Mouse (Mus musculus): Measurements from ENCODE around the gene Klk5. TPM values are rescaled to one million over a fixed set of nuclear protein-coding genes. Genes with fewer than 3 reads are reported as not detected.
A peak's percentile ranks its signal among the peaks of the same experiment; 100 is the strongest.

The Klk5 gene
- total RNA-seq, 2 experiments from 2014 or later = not detected

DNA sequence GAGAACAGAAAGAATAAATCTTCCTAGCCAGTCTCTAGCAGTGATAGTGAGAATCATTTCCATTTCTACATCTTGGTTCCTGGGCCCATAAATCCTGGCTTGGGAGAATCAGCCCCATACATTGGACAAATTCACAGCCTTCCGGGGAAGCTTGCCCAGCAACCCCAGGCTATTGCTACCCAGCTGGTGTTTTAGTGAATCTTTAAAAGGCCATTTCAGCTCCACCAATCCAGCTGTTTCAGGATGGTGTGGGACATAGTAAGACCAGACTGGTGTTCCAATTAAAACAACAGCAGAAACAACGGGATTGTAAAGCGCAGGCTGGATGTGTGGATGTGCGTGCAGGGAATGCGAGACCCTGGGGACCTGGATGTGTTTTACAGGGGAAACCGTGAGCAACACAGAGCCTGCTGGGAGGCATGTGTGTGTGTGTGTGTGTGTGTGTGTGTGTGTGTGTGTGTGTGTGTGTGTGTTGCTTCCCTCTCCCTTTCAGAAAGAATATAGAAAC is 33.2 kb downstream of the Klk5 start:
- ATAC-seq (replicated peaks; ENCODE audit: poor library complexity) = no peak

DNA sequence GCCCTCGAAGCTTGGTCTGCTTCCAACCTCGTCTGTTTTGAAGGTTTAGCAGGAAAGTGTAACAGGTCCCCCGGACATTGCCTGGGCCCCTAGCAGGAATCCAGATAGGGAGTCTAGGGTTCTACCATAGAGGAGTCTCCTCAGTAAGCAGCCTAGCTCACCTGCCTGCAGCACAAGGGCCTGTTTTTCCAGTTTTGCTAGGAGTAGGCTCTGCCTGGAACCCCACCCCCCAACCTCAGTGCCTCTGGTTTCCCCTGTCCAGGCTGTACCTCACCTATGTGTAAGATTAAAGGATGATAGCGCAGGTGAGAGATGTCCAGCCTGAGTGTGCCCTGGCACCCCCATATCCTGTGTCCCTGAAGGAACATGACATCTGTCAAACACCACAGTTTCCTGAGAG is 34.7 kb downstream of the Klk5 start:
- no peak for ATAC-seq (replicated peaks; ENCODE audit: poor library complexity)

DNA sequence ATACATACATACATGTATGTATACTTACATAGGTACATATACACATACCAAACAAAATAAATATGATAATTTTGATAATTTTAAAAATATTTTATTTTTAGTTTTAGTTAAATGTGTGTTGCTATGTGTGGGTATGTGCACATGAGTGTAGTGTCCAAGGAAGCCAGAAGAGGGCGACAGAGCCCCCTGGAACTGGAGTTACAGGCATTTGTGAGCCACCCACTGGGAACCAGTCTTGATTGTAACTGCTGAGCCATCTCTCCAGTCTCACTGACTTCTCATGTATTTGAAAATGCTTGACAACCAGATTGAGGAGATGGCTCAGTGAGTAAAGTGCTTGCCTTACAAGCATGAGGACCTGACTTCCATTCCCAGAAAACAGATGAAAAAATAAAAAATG is 36.5 kb downstream of the Klk5 start:
- no peak for ATAC-seq (replicated peaks; ENCODE audit: poor library complexity)

DNA sequence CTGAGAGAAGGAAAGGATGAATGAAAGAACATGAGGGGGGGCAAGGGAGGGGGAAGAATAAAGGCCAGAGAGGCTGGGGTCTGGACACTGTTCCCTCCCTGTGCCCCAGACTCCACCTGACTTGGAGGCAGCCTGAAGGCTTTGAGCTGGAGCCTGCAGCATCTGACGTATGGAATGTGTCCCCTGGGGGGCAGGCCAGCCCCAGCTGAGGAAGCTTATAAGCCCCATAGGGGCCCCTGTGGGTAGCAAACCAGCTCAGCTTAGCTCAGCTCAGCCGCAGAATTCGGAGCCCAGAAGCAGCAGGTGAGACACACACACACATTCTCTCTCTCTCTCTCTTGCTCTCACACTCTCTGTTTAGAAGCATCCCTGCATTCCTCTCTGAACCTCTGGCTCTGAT is 39.1 kb downstream of the Klk5 start, which contains the start of gene Klk4:
Gene Klk4, plus strand, starts transcription at position 249 of the 400 bp plus-strand sequence.
- ATAC-seq (replicated peaks; ENCODE audit: poor library complexity) = no peak

DNA sequence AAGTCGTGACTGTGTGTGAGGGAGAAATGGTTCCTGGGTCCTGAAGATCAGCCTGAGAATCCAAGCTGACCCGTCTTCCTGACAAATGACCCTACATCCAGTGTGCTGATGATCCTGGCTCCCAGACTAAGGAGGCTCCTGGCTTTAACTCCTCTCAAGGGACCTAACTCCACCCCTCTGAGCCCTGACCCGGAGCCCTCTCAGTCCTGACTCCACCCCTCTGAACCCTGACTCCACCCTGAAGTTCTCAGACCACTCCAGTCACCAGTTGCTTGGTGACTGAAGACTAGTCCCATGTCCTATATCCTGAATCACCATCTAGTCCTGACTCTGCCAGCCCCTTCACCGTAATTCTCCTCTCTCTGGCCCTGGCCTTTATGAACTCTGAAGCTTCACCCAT is 40.6 kb downstream of the Klk5 start:
- no peak for ATAC-seq (replicated peaks; ENCODE audit: poor library complexity)

DNA sequence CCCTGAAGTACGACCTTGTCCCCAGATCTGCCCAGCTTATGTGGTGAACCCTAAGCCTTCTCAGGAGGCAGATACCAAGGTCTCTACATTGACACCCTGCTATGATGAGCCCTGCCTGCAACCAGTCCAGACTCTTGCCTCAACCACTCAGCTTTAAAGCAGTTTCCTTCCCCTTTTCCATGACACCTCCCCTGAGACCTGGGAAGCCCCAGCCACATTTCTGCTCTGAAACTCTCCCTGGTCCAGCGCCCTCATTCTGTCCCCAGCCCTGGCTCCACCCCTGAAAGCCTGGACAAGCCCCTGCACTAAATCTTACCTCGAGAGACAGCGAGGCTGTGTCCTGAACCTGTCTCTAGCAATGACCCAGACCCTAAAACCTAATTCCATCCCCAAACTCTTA is 41.0 kb downstream of the Klk5 start:
- peak; percentile 32; the same call in 1 of the 2 replicates for ATAC-seq (replicated peaks; ENCODE audit: poor library complexity)

DNA sequence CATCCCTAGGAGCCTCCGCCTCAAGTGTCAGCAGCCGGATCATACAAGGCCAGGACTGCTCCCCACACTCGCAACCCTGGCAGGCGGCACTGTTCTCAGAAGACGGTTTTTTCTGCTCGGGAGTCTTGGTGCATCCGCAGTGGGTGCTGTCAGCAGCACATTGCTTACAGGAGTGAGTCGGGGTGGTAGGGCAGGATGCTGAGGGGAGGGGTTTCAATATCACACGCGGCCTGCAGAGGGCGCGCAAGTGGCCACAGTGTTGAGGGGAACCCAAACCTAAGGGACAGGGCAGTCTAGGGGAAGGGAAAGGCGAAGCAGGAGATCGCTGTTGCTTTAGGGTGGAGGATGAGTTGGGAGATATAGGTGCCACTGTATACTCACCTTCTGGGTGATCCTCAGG is 41.8 kb downstream of the Klk5 start:
- ATAC-seq (replicated peaks; ENCODE audit: poor library complexity) = peak; percentile 95

DNA sequence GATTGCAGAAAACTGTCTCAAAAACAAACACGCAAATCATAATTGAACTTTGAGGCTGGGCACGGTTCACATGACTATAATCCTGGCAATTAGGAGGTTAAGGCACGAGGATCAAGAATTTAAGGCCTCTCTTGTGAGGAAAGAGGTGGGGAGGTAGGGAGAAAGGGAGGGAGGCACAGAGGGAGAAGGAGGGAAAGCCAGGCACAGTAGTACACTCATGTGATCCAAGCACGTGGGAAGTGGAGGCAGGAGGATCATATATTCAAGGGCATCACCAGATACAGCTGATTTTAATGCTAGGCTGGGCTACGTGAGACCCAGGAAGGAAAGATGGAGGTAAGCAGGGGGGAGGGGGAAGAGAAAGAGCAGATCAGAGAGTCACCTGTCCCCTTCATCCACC is 49.6 kb downstream of the Klk5 start:
- ATAC-seq (replicated peaks; ENCODE audit: poor library complexity) = no peak

DNA sequence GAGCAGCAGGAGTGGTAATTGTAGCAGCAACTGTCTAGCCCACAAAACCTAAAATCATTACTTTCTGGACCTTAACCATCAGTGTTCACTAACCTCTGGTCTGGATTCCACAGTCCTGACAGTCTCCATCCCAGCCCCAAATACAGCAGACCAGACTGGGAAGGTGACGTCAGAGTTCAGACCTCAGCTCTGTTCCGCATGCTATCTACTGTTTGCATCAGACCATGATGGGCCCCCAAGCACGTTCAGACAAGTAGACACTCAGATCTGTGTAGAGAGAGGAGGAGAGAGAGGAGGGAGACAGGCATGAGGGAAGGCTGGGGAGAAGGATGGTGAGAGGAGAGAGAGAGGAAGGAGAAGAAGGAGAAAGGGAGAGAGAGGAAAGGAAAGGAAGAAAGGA is 50.0 kb downstream of the Klk5 start:
- no peak for ATAC-seq (replicated peaks; ENCODE audit: poor library complexity)

DNA sequence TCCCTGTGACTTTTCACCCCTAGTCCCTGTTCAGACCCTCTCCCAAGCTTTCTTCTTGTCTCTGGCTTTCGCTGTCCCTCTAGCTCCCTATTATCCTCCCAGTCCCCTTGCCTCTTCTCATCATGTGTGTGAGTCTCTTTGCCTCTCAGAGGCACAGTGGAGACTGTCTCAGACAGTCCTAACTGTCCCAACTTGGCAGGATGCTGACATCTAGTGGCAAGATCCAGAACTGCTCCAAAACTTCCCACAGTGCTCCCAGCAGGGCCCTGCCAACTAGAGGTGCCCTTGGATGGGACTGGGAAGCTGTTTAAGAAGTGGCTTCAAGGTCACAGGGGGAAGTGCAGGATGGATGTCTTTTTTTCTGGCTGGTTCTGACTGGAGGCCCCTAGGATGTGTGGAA is 53.1 kb downstream of the Klk5 start:
- peak; percentile 91 for ATAC-seq (replicated peaks; ENCODE audit: poor library complexity)

Other genes starting within 250 kb of the Klk5 start
- 0.96 and 1.8 TPM in 2 replicates for gene Zfp819, start 234.8 kb upstream of the Klk5 start, total RNA-seq (2015)
- 0.91 and 2.2 TPM in 2 replicates for gene Zfp819, start 234.8 kb upstream of the Klk5 start, total RNA-seq (2017)
- not detected in 2 replicates for gene Ceacam18, start 207.3 kb upstream of the Klk5 start, total RNA-seq (2015)
- not detected in 2 replicates for gene Ceacam18, start 207.3 kb upstream of the Klk5 start, total RNA-seq (2017)
- 7.2 and 13.1 TPM in 2 replicates for gene Siglece, start 181.8 kb upstream of the Klk5 start, total RNA-seq (2015)
- 7.2 and 8.9 TPM in 2 replicates for gene Siglece, start 181.8 kb upstream of the Klk5 start, total RNA-seq (2017)
- gene Ctu1, start 170.0 kb upstream of the Klk5 start, total RNA-seq (2015) = 7.1 and 7.5 TPM in 2 replicates
- gene Ctu1, start 170.0 kb upstream of the Klk5 start, total RNA-seq (2017) = 5.4 and 6.1 TPM in 2 replicates
- gene Klk14, start 151.6 kb upstream of the Klk5 start, total RNA-seq (2015) = not detected in 2 replicates
- not detected in 2 replicates for gene Klk14, start 151.6 kb upstream of the Klk5 start, total RNA-seq (2017)
- gene Klk13, start 129.4 kb upstream of the Klk5 start, total RNA-seq (2015) = not detected in 2 replicates
- not detected in 2 replicates for gene Klk13, start 129.4 kb upstream of the Klk5 start, total RNA-seq (2017)
- not detected in 2 replicates for gene Klk12, start 73.1 kb upstream of the Klk5 start, total RNA-seq (2015)
- not detected in 2 replicates for gene Klk12, start 73.1 kb upstream of the Klk5 start, total RNA-seq (2017)
- gene Klk11, start 67.4 kb upstream of the Klk5 start, total RNA-seq (2015) = not detected in 2 replicates
- gene Klk11, start 67.4 kb upstream of the Klk5 start, total RNA-seq (2017) = not detected in 2 replicates
- gene Klk10, start 60.9 kb upstream of the Klk5 start, total RNA-seq (2015) = not detected in 2 replicates
- not detected in 2 replicates for gene Klk10, start 60.9 kb upstream of the Klk5 start, total RNA-seq (2017)
- gene Klk9, start 50.1 kb upstream of the Klk5 start, total RNA-seq (2015) = not detected in 2 replicates
- not detected in 2 replicates for gene Klk9, start 50.1 kb upstream of the Klk5 start, total RNA-seq (2017)
- gene Klk8, start 44.4 kb upstream of the Klk5 start, total RNA-seq (2015) = 20.1 and 26.6 TPM in 2 replicates
- 12.5 and 13.3 TPM in 2 replicates for gene Klk8, start 44.4 kb upstream of the Klk5 start, total RNA-seq (2017)
- gene Klk7, start 30.7 kb upstream of the Klk5 start, total RNA-seq (2015) = not detected in 2 replicates
- gene Klk7, start 30.7 kb upstream of the Klk5 start, total RNA-seq (2017) = not detected in 2 replicates
- gene Klk6, start 17.5 kb upstream of the Klk5 start, total RNA-seq (2015) = not detected in 2 replicates
- not detected in 2 replicates for gene Klk6, start 17.5 kb upstream of the Klk5 start, total RNA-seq (2017)
- gene Klk4, start 39.2 kb downstream of the Klk5 start, total RNA-seq (2015) = not detected in 2 replicates
- not detected in 2 replicates for gene Klk4, start 39.2 kb downstream of the Klk5 start, total RNA-seq (2017)
- gene Klk15, start 91.8 kb downstream of the Klk5 start, total RNA-seq (2015) = not detected in 2 replicates
- gene Klk15, start 91.8 kb downstream of the Klk5 start, total RNA-seq (2017) = not detected in 2 replicates
- not detected in 2 replicates for gene Klk1b8, start 108.7 kb downstream of the Klk5 start, total RNA-seq (2015)
- gene Klk1b8, start 108.7 kb downstream of the Klk5 start, total RNA-seq (2017) = not detected in 2 replicates
- not detected in 2 replicates for gene Klk1b1, start 124.8 kb downstream of the Klk5 start, total RNA-seq (2015)
- not detected in 2 replicates for gene Klk1b1, start 124.8 kb downstream of the Klk5 start, total RNA-seq (2017)
- gene Klk1b9, start 134.1 kb downstream of the Klk5 start, total RNA-seq (2015) = not detected in 2 replicates
- not detected in 2 replicates for gene Klk1b9, start 134.1 kb downstream of the Klk5 start, total RNA-seq (2017)
- gene Klk1b11, start 153.9 kb downstream of the Klk5 start, total RNA-seq (2015) = not detected in 2 replicates
- gene Klk1b11, start 153.9 kb downstream of the Klk5 start, total RNA-seq (2017) = not detected in 2 replicates
- not detected in 2 replicates for gene Klk1b26, start 170.2 kb downstream of the Klk5 start, total RNA-seq (2015)
- not detected in 2 replicates for gene Klk1b26, start 170.2 kb downstream of the Klk5 start, total RNA-seq (2017)
- gene Klk1b27, start 210.3 kb downstream of the Klk5 start, total RNA-seq (2015) = not detected in 2 replicates
- gene Klk1b27, start 210.3 kb downstream of the Klk5 start, total RNA-seq (2017) = not detected in 2 replicates

Data from megakaryocyte progenitor cell, adult 5-6 weeks (primary cell).